Mouse (Mus musculus) midbrain, embryonic 16.5 days (tissue): ENCODE measurements around the gene Fam71e1. TPM values are rescaled to one million over a fixed set of nuclear protein-coding genes. Genes with fewer than 3 reads are reported as not detected.

Source experiments
- ATAC-seq: fragments of 200-750 bp; cut with Nextera tagmentation; 2 replicates; pipeline ENCODE4 v1.8.0; 2017; ENCODE audit warnings: moderate TSS enrichment
- H3K27ac ChIP-seq: fragments of 300-500 bp; sonication (generic); 2 replicates; pipeline ENCODE4 v1.5.1; 2014; ENCODE audit warnings: mild to moderate bottlenecking, low read length, mixed read lengths
- H3K27me3 ChIP-seq: fragments of 300-500 bp; sonication (generic); 2 replicates; pipeline ENCODE4 v1.6.1; 2014; ENCODE audit warnings: low read depth, low read length, mixed read lengths; ENCODE audit not compliant: control insufficient read depth, insufficient read depth
- H3K36me3 ChIP-seq: fragments of 300-500 bp; sonication (generic); 2 replicates; pipeline ENCODE4 v1.6.1; 2014; ENCODE audit warnings: mild to moderate bottlenecking, low read length, moderate library complexity, mixed read lengths; ENCODE audit not compliant: control insufficient read depth, insufficient read depth
- H3K4me1 ChIP-seq: fragments of 300-500 bp; sonication (generic); 2 replicates; pipeline ENCODE4 v1.6.1; 2014; ENCODE audit warnings: mild to moderate bottlenecking, low read length, mixed read lengths; ENCODE audit not compliant: control insufficient read depth, insufficient read depth
- H3K4me2 ChIP-seq: fragments of 300-500 bp; sonication (generic); 2 replicates; pipeline ENCODE4 v1.6.1; 2014; ENCODE audit warnings: mild to moderate bottlenecking, low read length, mixed read lengths
- H3K4me3 ChIP-seq: fragments of 300-500 bp; sonication (generic); 2 replicates; pipeline ENCODE4 v1.5.1; 2014; ENCODE audit warnings: low read depth, mild to moderate bottlenecking, low read length, moderate library complexity, mixed read lengths
- H3K9ac ChIP-seq: fragments of 300-500 bp; sonication (generic); 2 replicates; pipeline ENCODE4 v1.6.1; 2014; ENCODE audit warnings: low read depth, low read length, mixed read lengths
- H3K9me3 ChIP-seq: fragments of 300-500 bp; sonication (generic); replicated peaks from 2 replicates; pipeline ENCODE4 v1.6.1; 2014; ENCODE audit warnings: mild to moderate bottlenecking, low read length, mixed read lengths; ENCODE audit not compliant: control insufficient read depth, poor library complexity, severe bottlenecking
- WGBS: fragments of 180-500 bp; shearing (Covaris S2); extraction: QIAGEN DNeasy Blood & Tissue Kit; methylation state at CpG from one replicate; pipeline ENCODE4 v1.1.7; 2014; 5-methylcytosine and 5-hydroxymethylcytosine counted together
- polyA plus RNA-seq: library from polyadenylated mRNA; unstranded; fragments of >200 nt; fragmentation: Nextera tagmentation; extraction: Ambion mirVana; gene quantifications from 2 replicates; pipeline ENCODE4 v1.2.1, GENCODE M21; 2015

Fam71e1 gene
- polyA plus RNA-seq, 1 experiment from 2014 or later, result 24.2 TPM

GRCm38 (mm10) chr7:44507491-44507890 lies 11.1 kb downstream of the Fam71e1 start:
- Histone ChIP-seq H3K27me3 (no peaks in the 10 kb centered on the region), H3K4me2 (no peak overlapping the region), H3K9me3 (no peaks in the 10 kb centered on the region), H3K4me3 (no peak overlapping the region), H3K4me1 (no peaks in the 10 kb centered on the region), H3K27ac (no peak overlapping the region), H3K9ac (no peak overlapping the region), H3K36me3 (no peaks in the 10 kb centered on the region)
- ATAC-seq, result no peak

- H3K4me1 ChIP-seq, result no peaks in the 10 kb centered on the region
- 80% methylated on average over 9 of the region's 9 CpGs for WGBS
- ATAC-seq, result no peak
- H3K27me3 ChIP-seq, result peaks cover 9% of the 10 kb centered on the region
- no peak overlapping the region for H3K4me2 ChIP-seq
- no peaks in the 10 kb centered on the region for H3K9me3 ChIP-seq
- no peak overlapping the region for H3K27ac ChIP-seq
- H3K9ac ChIP-seq, result no peak overlapping the region
- H3K36me3 ChIP-seq, result no peaks in the 10 kb centered on the region
- no peak overlapping the region for H3K4me3 ChIP-seq
These were observed 23.0 kb downstream of the Fam71e1 start for GRCm38 (mm10) chr7:44519240-44519913.

- no peak overlapping the region for H3K4me3 ChIP-seq
- no peak overlapping the region for H3K4me2 ChIP-seq
- H3K9ac ChIP-seq, result no peak overlapping the region
- H3K9me3 ChIP-seq, result no peaks in the 10 kb centered on the region
- H3K27me3 ChIP-seq, result peaks cover 9% of the 10 kb centered on the region
- no peak for ATAC-seq
- H3K27ac ChIP-seq, result no peak overlapping the region
- no peaks in the 10 kb centered on the region for H3K36me3 ChIP-seq
- H3K4me1 ChIP-seq, result no peaks in the 10 kb centered on the region
- WGBS, result 55% methylated on average over 3 of the region's 3 CpGs
These were observed 24.6 kb downstream of the Fam71e1 start for GRCm38 (mm10) chr7:44520990-44521389.

GRCm38 (mm10) chr7:44521710-44522109 lies 25.3 kb downstream of the Fam71e1 start:
- 4% methylated on average over 20 of the region's 20 CpGs for WGBS

GRCm38 (mm10) chr7:44523056-44523455 lies 26.7 kb downstream of the Fam71e1 start:
- no peak overlapping the region for H3K4me3 ChIP-seq
- H3K9ac ChIP-seq, result no peak overlapping the region
- no peak overlapping the region for H3K4me2 ChIP-seq
- no peaks in the 10 kb centered on the region for H3K4me1 ChIP-seq
- H3K27me3 ChIP-seq, result peaks cover 10% of the 10 kb centered on the region
- H3K27ac ChIP-seq, result no peak overlapping the region
- no peak for ATAC-seq
- H3K9me3 ChIP-seq, result no peaks in the 10 kb centered on the region
- WGBS, result 75% methylated on average over 2 of the region's 2 CpGs
- no peaks in the 10 kb centered on the region for H3K36me3 ChIP-seq

More at GRCm38 (mm10) chr7:44521710-44522109, 25.3 kb downstream of the Fam71e1 start:
- Histone ChIP-seq H3K9ac (no peak overlapping the region), H3K4me3 (no peak overlapping the region), H3K27ac (no peak overlapping the region), H3K4me1 (no peaks in the 10 kb centered on the region), H3K36me3 (no peaks in the 10 kb centered on the region), H3K27me3 (peaks cover 13% of the 10 kb centered on the region), H3K9me3 (no peaks in the 10 kb centered on the region), H3K4me2 (peak overlapping the region; percentile 32)
- ATAC-seq, result no peak

GRCm38 (mm10) chr7:44524502-44524901 lies 28.1 kb downstream of the Fam71e1 start, which contains the start of gene Mybpc2:
Gene Mybpc2, minus strand, starts transcription at chr7:44524656.
- H3K4me2 ChIP-seq, result peak within 1 kb of the TSS; percentile 1; the same call in 1 of the 2 replicates
- H3K4me1 ChIP-seq, result no peaks in the 10 kb centered on the region
- ATAC-seq, result no peak
- 35% methylated on average over 12 of the region's 12 CpGs for WGBS
- H3K36me3 ChIP-seq, result no peaks in the 10 kb centered on the region
- H3K9ac ChIP-seq, result no peak within 1 kb of the TSS; the same call in 1 of the 2 replicates
- no peak within 1 kb of the TSS for H3K4me3 ChIP-seq
- H3K27ac ChIP-seq, result no peak within 1 kb of the TSS
- no peaks in the 10 kb centered on the region for H3K9me3 ChIP-seq
- peaks cover 14% of the 10 kb centered on the region for H3K27me3 ChIP-seq

GRCm38 (mm10) chr7:44525126-44525832 lies 28.9 kb downstream of the Fam71e1 start:
- H3K27me3 ChIP-seq, result peaks cover 14% of the 10 kb centered on the region

GRCm38 (mm10) chr7:44526414-44527154 lies 30.2 kb downstream of the Fam71e1 start:
- Histone ChIP-seq H3K4me3 (no peak overlapping the region), H3K9me3 (no peaks in the 10 kb centered on the region), H3K9ac (no peak overlapping the region), H3K4me2 (no peak overlapping the region), H3K36me3 (no peaks in the 10 kb centered on the region), H3K27ac (no peak overlapping the region), H3K27me3 (peaks cover 14% of the 10 kb centered on the region), H3K4me1 (no peaks in the 10 kb centered on the region)
- ATAC-seq, result no peak
- 89% methylated on average over 14 of the region's 14 CpGs for WGBS

More at GRCm38 (mm10) chr7:44525126-44525832, 28.9 kb downstream of the Fam71e1 start:
- Histone ChIP-seq H3K4me2 (peak overlapping the region; percentile 1; the same call in 1 of the 2 replicates), H3K4me1 (no peaks in the 10 kb centered on the region), H3K4me3 (no peak overlapping the region), H3K9me3 (no peaks in the 10 kb centered on the region), H3K36me3 (no peaks in the 10 kb centered on the region), H3K27ac (no peak overlapping the region), H3K9ac (no peak overlapping the region; the same call in 1 of the 2 replicates)
- no peak for ATAC-seq
- 16% methylated on average over 22 of the region's 22 CpGs for WGBS
